Mouse (Mus musculus) stomach, postnatal 0 days (tissue): ENCODE results near the gene Ndufs7. TPM values are rescaled to one million over a fixed set of nuclear protein-coding genes. Genes with fewer than 3 reads are reported as not detected.
A peak's percentile ranks its signal among the peaks of the same experiment; 100 is the strongest.

ENCODE experiments used
- ATAC-seq: fragments of 200-750 bp; cut with Nextera tagmentation; 2 replicates; pipeline ENCODE4 v1.8.0; 2017; ENCODE audit not compliant: low FRiP score, low TSS enrichment
- DNase-seq: peaks from one replicate; pipeline ENCODE4 v3.0.0-alpha.2; 2016; ENCODE audit warnings: low spot score
- H3K27ac ChIP-seq: fragments of 300-500 bp; sonication (generic); replicated peaks from 2 replicates; pipeline ENCODE4 v1.5.1; 2014; ENCODE audit warnings: mild to moderate bottlenecking, control low read depth
- H3K27me3 ChIP-seq: fragments of 300-500 bp; sonication (generic); 2 replicates; pipeline ENCODE4 v1.6.1; 2014; ENCODE audit warnings: low read length; ENCODE audit not compliant: control insufficient read depth, insufficient read depth
- H3K36me3 ChIP-seq: fragments of 300-500 bp; sonication (generic); 2 replicates; pipeline ENCODE4 v1.6.1; 2014; ENCODE audit warnings: low read length, mixed read lengths; ENCODE audit not compliant: control insufficient read depth, insufficient read depth
- H3K4me1 ChIP-seq: fragments of 300-500 bp; sonication (generic); replicated peaks from 2 replicates; pipeline ENCODE4 v1.6.1; 2014; ENCODE audit warnings: antibody characterized with exemption; ENCODE audit not compliant: control insufficient read depth, insufficient read depth
- H3K4me2 ChIP-seq: fragments of 300-500 bp; sonication (generic); replicated peaks from 2 replicates; pipeline ENCODE4 v1.6.1; 2014; ENCODE audit warnings: low read depth, mild to moderate bottlenecking, control low read depth, moderate library complexity
- H3K4me3 ChIP-seq: fragments of 300-500 bp; sonication (generic); 2 replicates; pipeline ENCODE4 v1.5.1; 2014; ENCODE audit warnings: low read depth, low read length, control low read depth
- H3K9ac ChIP-seq: fragments of 300-500 bp; sonication (generic); 2 replicates; pipeline ENCODE4 v1.6.1; 2014; ENCODE audit warnings: mild to moderate bottlenecking, low read length, control low read depth, mixed read lengths
- H3K9me3 ChIP-seq: fragments of 300-500 bp; sonication (generic); 2 replicates; pipeline ENCODE4 v1.6.1; 2016; ENCODE audit warnings: low read length; ENCODE audit not compliant: control insufficient read depth
- CTCF ChIP-seq: IDR thresholded peaks from 2 replicates; pipeline ENCODE4 v1.5.1; 2016; ENCODE audit warnings: antibody characterized with exemption, low read depth, mild to moderate bottlenecking, moderate library complexity
- EP300 ChIP-seq: optimal IDR thresholded peaks from 2 replicates; pipeline ENCODE3; 2016; ENCODE audit warnings: antibody characterized with exemption
- WGBS: fragments of 180-500 bp; shearing (Covaris S2); extraction: QIAGEN DNeasy Blood & Tissue Kit; methylation state at CpG from one replicate; pipeline ENCODE4 v1.1.7; 2014; 5-methylcytosine and 5-hydroxymethylcytosine counted together
- polyA plus RNA-seq: library from polyadenylated mRNA; unstranded; fragments of >200 nt; fragmentation: Nextera tagmentation; extraction: Ambion mirVana; gene quantifications from 2 replicates; pipeline ENCODE4 v1.2.1, GENCODE M21; 2015

Gene Ndufs7
- polyA plus RNA-seq, 1 experiment from 2014 or later: 403 TPM

- Histone ChIP-seq H3K36me3 (peaks cover 8% of the 10 kb centered on the region), H3K4me2 (peak within 1 kb of the TSS; percentile 56), H3K27me3 (no peaks in the 10 kb centered on the region; the same call in 1 of the 2 replicates), H3K4me3 (peak within 1 kb of the TSS; percentile 31), H3K4me1 (no peaks in the 10 kb centered on the region), H3K27ac (no peak within 1 kb of the TSS), H3K9me3 (no peaks in the 10 kb centered on the region), H3K9ac (peak within 1 kb of the TSS; percentile 36)
- 3% methylated on average over 26 of the region's 26 CpGs for WGBS
- ATAC-seq (peak; percentile 18; the same call in 1 of the 2 replicates), DNase-seq (peak; percentile 75)
- TF ChIP-seq EP300 (no peak), CTCF (peak; percentile 80)
Measured at GRCm38 (mm10) chr10:80295618-80296425, 46.9 kb downstream of the Ndufs7 start, which contains the start of gene Apc2. Gene Apc2 (plus strand): TSS chr10:80295977.

GRCm38 (mm10) chr10:80296824-80297223, 47.9 kb downstream of the Ndufs7 start:
- Histone ChIP-seq H3K4me3 (no peak overlapping the region), H3K27ac (no peak overlapping the region), H3K9me3 (no peaks in the 10 kb centered on the region), H3K4me2 (no peak overlapping the region), H3K4me1 (no peaks in the 10 kb centered on the region), H3K36me3 (peaks cover 8% of the 10 kb centered on the region), H3K27me3 (no peaks in the 10 kb centered on the region; the same call in 1 of the 2 replicates), H3K9ac (no peak overlapping the region)
- 84% methylated on average over 5 of the region's 5 CpGs for WGBS
- DNase-seq: no peak
- TF ChIP-seq EP300 (no peak), CTCF (no peak)
- ATAC-seq: no peak

GRCm38 (mm10) chr10:80297526-80298133, 48.7 kb downstream of the Ndufs7 start:
- Histone ChIP-seq H3K4me2 (no peak overlapping the region), H3K4me3 (no peak overlapping the region), H3K27me3 (no peaks in the 10 kb centered on the region; the same call in 1 of the 2 replicates), H3K27ac (no peak overlapping the region), H3K36me3 (peaks cover 8% of the 10 kb centered on the region), H3K9me3 (no peaks in the 10 kb centered on the region), H3K4me1 (no peaks in the 10 kb centered on the region), H3K9ac (no peak overlapping the region)
- TF ChIP-seq CTCF (no peak), EP300 (no peak)
- ATAC-seq (no peak), DNase-seq (no peak)
- WGBS: 69% methylated on average over 8 of the region's 8 CpGs

- Histone ChIP-seq H3K4me3 (no peak overlapping the region), H3K27me3 (no peaks in the 10 kb centered on the region; the same call in 1 of the 2 replicates), H3K27ac (no peak overlapping the region), H3K9me3 (no peaks in the 10 kb centered on the region), H3K36me3 (peaks cover 8% of the 10 kb centered on the region), H3K4me1 (no peaks in the 10 kb centered on the region), H3K4me2 (no peak overlapping the region), H3K9ac (0 out of 2 replicates have a peak overlapping the region, but pooled peaks have one; percentile 18)
- ATAC-seq (no peak), DNase-seq (peak; percentile 50)
- 6% methylated on average over 26 of the region's 26 CpGs for WGBS
- TF ChIP-seq CTCF (peak; percentile 39), EP300 (no peak)
Measured at GRCm38 (mm10) chr10:80298571-80299281, 49.8 kb downstream of the Ndufs7 start.

GRCm38 (mm10) chr10:80299301-80299700, 50.4 kb downstream of the Ndufs7 start:
- Histone ChIP-seq H3K4me2 (no peak overlapping the region), H3K27ac (no peak overlapping the region), H3K4me3 (no peak overlapping the region), H3K36me3 (peaks cover 4% of the 10 kb centered on the region), H3K9me3 (no peaks in the 10 kb centered on the region), H3K27me3 (peaks cover 2% of the 10 kb centered on the region), H3K9ac (0 out of 2 replicates have a peak overlapping the region, but pooled peaks have one; percentile 18), H3K4me1 (no peaks in the 10 kb centered on the region)
- ATAC-seq: no peak
- no peak for TF ChIP-seq EP300
- no peak for TF ChIP-seq CTCF
- no peak for DNase-seq
- 19% methylated on average over 15 of the region's 15 CpGs for WGBS
